In the genomic region with DNA sequence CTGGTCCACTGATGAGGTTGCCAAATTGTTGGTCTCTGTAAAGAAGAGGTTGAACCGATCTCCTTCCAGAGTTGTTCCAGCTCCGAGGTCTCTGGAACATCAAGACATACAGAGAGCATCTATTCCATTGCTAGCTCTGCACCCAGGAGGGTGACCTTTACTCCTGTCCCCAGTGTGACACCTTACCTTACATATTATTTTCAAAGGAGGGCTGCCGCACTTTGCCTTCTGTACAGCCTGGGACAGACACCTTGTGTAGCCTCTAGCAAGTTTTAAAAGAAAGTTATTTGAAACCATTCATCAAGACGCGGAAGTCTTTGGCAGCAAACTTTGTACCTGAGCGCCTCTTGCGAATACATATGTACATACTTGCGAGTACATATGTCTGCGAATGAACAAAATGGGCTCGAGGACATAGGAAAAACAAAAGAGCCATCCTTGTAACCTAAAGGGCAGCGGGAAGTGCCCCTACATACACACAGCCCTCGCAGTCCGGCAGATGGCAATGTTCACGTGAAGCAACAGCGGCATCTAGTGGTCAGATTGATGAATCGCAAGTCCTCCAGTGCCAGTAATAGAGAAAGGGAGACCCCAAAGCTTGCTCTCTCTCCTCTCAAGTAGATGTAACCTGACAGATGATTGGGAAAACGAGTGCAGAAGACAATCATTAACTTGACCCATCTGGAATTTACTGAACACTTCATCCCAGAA, we compare ENCODE assay signal across 8 mouse cellular contexts.
DNase-seq lines count a peak whose midpoint lies in the region; ATAC-seq and TF ChIP-seq lines count a peak whose summit lies in the region.

No protein-coding gene starts in this region.

- peak; percentile 89 for TF ChIP-seq CTCF in E14TG2a.4 (conservative IDR thresholded peaks at IDR 0.05; ENCODE audit: low read length)
- TF ChIP-seq CTCF in liver, postnatal 0 days (IDR thresholded peaks at IDR 0.05; ENCODE audit: low read depth) = peak; percentile 98

- WGBS in kidney, embryonic 16.5 days = 23% methylated on average over 17 of the region's 17 CpGs
- 24% methylated on average over 17 of the region's 17 CpGs for WGBS in liver, postnatal 0 days (ENCODE audit: insufficient replicate concordance)
- WGBS in neural tube, embryonic 14.5 days = 25% methylated on average over 17 of the region's 17 CpGs

- no peak for TF ChIP-seq EP300 in liver, postnatal 0 days (IDR thresholded peaks at IDR 0.05; ENCODE audit: low read depth)

- no peak overlapping the region for H3K9ac ChIP-seq in kidney, embryonic 16.5 days (replicated peaks; ENCODE audit: low read length)
- H3K9ac ChIP-seq in liver, postnatal 0 days (replicated peaks) = no peak overlapping the region
- no peak overlapping the region for H3K9ac ChIP-seq in neural tube, embryonic 14.5 days (replicated peaks; ENCODE audit: low read depth, low read length)

- ATAC-seq in granulocyte monocyte progenitor cell, adult 5-6 weeks (replicated peaks; ENCODE audit: poor library complexity, severe bottlenecking) = peak; percentile 83
- peak; percentile 36; the same call in 1 of the 2 replicates for ATAC-seq in kidney, embryonic 16.5 days (ENCODE audit: low FRiP score, low TSS enrichment)
- peak; percentile 51; the same call in 1 of the 2 replicates for ATAC-seq in liver, postnatal 0 days
- peak; percentile 75; the same call in 1 of the 2 replicates for ATAC-seq in neural tube, embryonic 14.5 days (ENCODE audit: low read depth)

- H3K27me3 ChIP-seq in E14TG2a.4 (ENCODE audit: insufficient read depth, low read length) = peaks cover 26% of the 10 kb centered on the region
- 0 out of 2 replicates have a peak, but pooled peaks cover 3% of the 10 kb centered on the region for H3K27me3 ChIP-seq in kidney, embryonic 16.5 days (ENCODE audit: insufficient read depth, low read length)
- peaks cover 4% of the 10 kb centered on the region; the same call in 1 of the 2 replicates for H3K27me3 ChIP-seq in liver, postnatal 0 days (ENCODE audit: insufficient read depth, low read length)
- no peaks in the 10 kb centered on the region for H3K27me3 ChIP-seq in neural tube, embryonic 14.5 days (ENCODE audit: control insufficient read depth, insufficient read depth, low read length)

- no peak overlapping the region for H3K4me3 ChIP-seq in E14TG2a.4 (replicated peaks; ENCODE audit: low read length)
- H3K4me3 ChIP-seq in kidney, embryonic 16.5 days (ENCODE audit: low read length) = no peak overlapping the region
- H3K4me3 ChIP-seq in liver, postnatal 0 days (ENCODE audit: low read depth, low read length) = no peak overlapping the region
- no peak overlapping the region for H3K4me3 ChIP-seq in neural tube, embryonic 14.5 days (ENCODE audit: low read depth, low read length)

- peaks cover 4% of the 10 kb centered on the region; the same call in 1 of the 2 replicates for H3K9me3 ChIP-seq in E14TG2a.4 (ENCODE audit: low read length)
- H3K9me3 ChIP-seq in kidney, embryonic 16.5 days (ENCODE audit: low read length) = no peaks in the 10 kb centered on the region
- H3K9me3 ChIP-seq in liver, postnatal 0 days (ENCODE audit: low read length) = no peaks in the 10 kb centered on the region
- H3K9me3 ChIP-seq in neural tube, embryonic 14.5 days (ENCODE audit: control insufficient read depth, low read length) = no peaks in the 10 kb centered on the region

- H3K36me3 ChIP-seq in E14TG2a.4 (ENCODE audit: insufficient read depth, low read length) = no peaks in the 10 kb centered on the region
- H3K36me3 ChIP-seq in kidney, embryonic 16.5 days (ENCODE audit: insufficient read depth, low read length) = no peaks in the 10 kb centered on the region
- no peaks in the 10 kb centered on the region for H3K36me3 ChIP-seq in liver, postnatal 0 days (replicated peaks; ENCODE audit: insufficient read depth, low read length)
- H3K36me3 ChIP-seq in neural tube, embryonic 14.5 days (ENCODE audit: control insufficient read depth, insufficient read depth, low read length) = no peaks in the 10 kb centered on the region

- H3K27ac ChIP-seq in kidney, embryonic 16.5 days (ENCODE audit: low read length) = no peak overlapping the region
- H3K27ac ChIP-seq in liver, postnatal 0 days (ENCODE audit: low read depth) = no peak overlapping the region
- no peak overlapping the region for H3K27ac ChIP-seq in neural tube, embryonic 14.5 days (ENCODE audit: low read depth, low read length)

- no peak overlapping the region for H3K4me2 ChIP-seq in kidney, embryonic 16.5 days (replicated peaks; ENCODE audit: low read depth, low read length)
- no peak overlapping the region for H3K4me2 ChIP-seq in liver, postnatal 0 days (ENCODE audit: low read depth, low read length)
- no peak overlapping the region for H3K4me2 ChIP-seq in neural tube, embryonic 14.5 days (ENCODE audit: low read depth, low read length)

- peak; percentile 71 for DNase-seq in adrenal gland, postnatal 10 days
- peak; percentile 83 for DNase-seq in embryo, embryonic 11 days
- DNase-seq in liver, postnatal 0 days = peak; percentile 70
- DNase-seq in testis, postnatal 14 days (ENCODE audit: low spot score) = peak; percentile 39

- H3K4me1 ChIP-seq in E14TG2a.4 (replicated peaks; ENCODE audit: low read depth, low read length) = 0 out of 2 replicates have a peak, but pooled peaks cover 3% of the 10 kb centered on the region
- no peaks in the 10 kb centered on the region for H3K4me1 ChIP-seq in kidney, embryonic 16.5 days (ENCODE audit: insufficient read depth, low read length)
- H3K4me1 ChIP-seq in liver, postnatal 0 days (ENCODE audit: insufficient read depth) = no peaks in the 10 kb centered on the region
- H3K4me1 ChIP-seq in neural tube, embryonic 14.5 days (ENCODE audit: control insufficient read depth, insufficient read depth, low read length) = no peaks in the 10 kb centered on the region
